Comparison of ENCODE assay signal across 20 mouse cellular contexts in genomic region chr10:69245906-69246668, GRCm38 (mm10). TPM values are rescaled to one million over a fixed set of nuclear protein-coding genes. Genes with fewer than 3 reads are reported as not detected.
DNase-seq lines count a peak whose midpoint lies in the region; ATAC-seq and TF ChIP-seq lines count a peak whose summit lies in the region.
"Had no signal": no experiment of that assay in that cellular context is flagged by ENCODE, and none has a peak within 500 bp of the region (broad histone marks: within the 10 kb centered on the region; RNA-seq: fewer than 3 reads in every experiment).

No protein-coding gene starts in this region.

- WGBS in kidney, embryonic 16.5 days, result 79% methylated on average over 10 of the region's 10 CpGs
- 54% methylated on average over 10 of the region's 10 CpGs for WGBS in lung, adult 2 months

- H3K9me3 ChIP-seq in kidney, embryonic 16.5 days (ENCODE audit: low read length), result 0 out of 2 replicates have a peak, but pooled peaks cover 2% of the 10 kb centered on the region
- H3K9me3 ChIP-seq: heart, embryonic 15.5 days; hindbrain, embryonic 12.5 days; limb, embryonic 10.5 days; liver, embryonic 15.5 days had no signal

- peaks cover 20% of the 10 kb centered on the region for H3K36me3 ChIP-seq in kidney, embryonic 16.5 days (ENCODE audit: insufficient read depth, low read length)
- H3K36me3 ChIP-seq: G1E had no signal

- H3K4me1 ChIP-seq in kidney, embryonic 16.5 days (ENCODE audit: insufficient read depth, low read length), result peaks cover 10% of the 10 kb centered on the region
- H3K4me1 ChIP-seq in lung, adult 2 months (ENCODE audit: control insufficient read depth, insufficient read depth, low read length), result peaks cover 3% of the 10 kb centered on the region
- H3K4me1 ChIP-seq: embryonic facial prominence, embryonic 15.5 days; forebrain, embryonic 12.5 days; hindbrain, embryonic 12.5 days; limb, embryonic 10.5 days; liver, embryonic 15.5 days had no signal

- H3K4me3 ChIP-seq in kidney, embryonic 16.5 days (ENCODE audit: low read length), result no peak overlapping the region
- no peak overlapping the region for H3K4me3 ChIP-seq in lung, adult 2 months (replicated peaks; ENCODE audit: extremely low read depth, low read depth, low read length)
- H3K4me3 ChIP-seq: embryonic facial prominence, embryonic 15.5 days; forebrain, embryonic 12.5 days; heart, embryonic 15.5 days; hindbrain, embryonic 12.5 days; limb, embryonic 10.5 days; liver, embryonic 15.5 days had no signal

- no peak overlapping the region for H3K4me2 ChIP-seq in kidney, embryonic 16.5 days (replicated peaks; ENCODE audit: low read depth, low read length)
- H3K4me2 ChIP-seq: embryonic facial prominence, embryonic 15.5 days; forebrain, embryonic 12.5 days; heart, embryonic 15.5 days; hindbrain, embryonic 12.5 days; liver, embryonic 15.5 days had no signal

- no peak for TF ChIP-seq CTCF in lung, adult 2 months (IDR thresholded peaks at IDR 0.05; ENCODE audit: insufficient read depth, low read length)

- peak; percentile 55 to 68 for DNase-seq in cerebellum, postnatal 25 days
- no peak for DNase-seq in cerebellum, postnatal 4 days (ENCODE audit: low spot score in 2 of 2)
- peak; percentile 71 for DNase-seq in kidney, adult 9 months
- peak; percentile 47 for DNase-seq in lung, postnatal 36 days
- no peak for DNase-seq in lung, adult 2 months
- DNase-seq in right cerebral cortex, postnatal 4 days, result no peak
- DNase-seq: adrenal gland, adult 8-10 months; midbrain, embryonic 14.5 days; right cerebral cortex, postnatal 25 days; thymus, postnatal 4 days had no signal

- TF ChIP-seq POLR2A in lung, adult 2 months (IDR thresholded peaks at IDR 0.05; ENCODE audit: borderline replicate concordance, extremely low read depth, low read depth, low read length), result no peak

- H3K27ac ChIP-seq in kidney, embryonic 16.5 days (ENCODE audit: low read length), result no peak overlapping the region
- H3K27ac ChIP-seq: embryonic facial prominence, embryonic 15.5 days; forebrain, embryonic 12.5 days; heart, embryonic 15.5 days; hindbrain, embryonic 12.5 days; limb, embryonic 10.5 days; liver, embryonic 15.5 days; macrophage had no signal

- ATAC-seq in kidney, embryonic 16.5 days (ENCODE audit: low FRiP score, low TSS enrichment), result no peak
- ATAC-seq: intestine, embryonic 16.5 days had no signal

- H3K9ac ChIP-seq in kidney, embryonic 16.5 days (replicated peaks; ENCODE audit: low read length), result no peak overlapping the region
- H3K9ac ChIP-seq: embryonic facial prominence, embryonic 15.5 days; forebrain, embryonic 12.5 days; heart, embryonic 15.5 days; hindbrain, embryonic 12.5 days; liver, embryonic 15.5 days had no signal

- H3K27me3 ChIP-seq in kidney, embryonic 16.5 days (ENCODE audit: insufficient read depth, low read length), result no peaks in the 10 kb centered on the region
- H3K27me3 ChIP-seq: embryonic facial prominence, embryonic 15.5 days; forebrain, embryonic 12.5 days; heart, embryonic 15.5 days; hindbrain, embryonic 12.5 days; liver, embryonic 15.5 days had no signal

RNA-seq across cellular contexts. Expression of gene A930033H14Rik, which starts 33.2 kb away (rescaled TPM):
- polyA plus RNA-seq in kidney, embryonic 16.5 days (2015; fragmentation: Nextera tagmentation; extraction: Ambion mirVana), result 2.2 and 2.3 TPM in 2 replicates
- 0.53 and 1.0 TPM in 2 replicates for polyA plus RNA-seq in lung, adult 2 months (2012; rRNA removed)
- polyA plus RNA-seq: G1E had no signal

Comparison
In these comparisons a context has a peak if more than half of its experiments do, and no peak if none do; other contexts are left out.
1. DNase-seq: peak in cerebellum, postnatal 25 days (2 of 2), kidney, adult 9 months (single experiment) and lung, postnatal 36 days (single experiment); none in cerebellum, postnatal 4 days (0 of 2), lung, adult 2 months (single experiment) and right cerebral cortex, postnatal 4 days (single experiment).